Mouse (Mus musculus) hindbrain, embryonic 16.5 days (tissue): Measurements from ENCODE around the gene Psg16. TPM values are rescaled to one million over a fixed set of nuclear protein-coding genes. Genes with fewer than 3 reads are reported as not detected.

Experiments
- ATAC-seq: fragments of 200-750 bp; cut with Nextera tagmentation; 2 replicates; pipeline ENCODE4 v1.8.0; 2017; ENCODE audit warnings: moderate TSS enrichment, moderate library complexity
- H3K27ac ChIP-seq: fragments of 300-500 bp; sonication (generic); 2 replicates; pipeline ENCODE4 v1.5.1; 2014; ENCODE audit warnings: low read depth, mild to moderate bottlenecking, control low read depth, low read length, moderate library complexity
- H3K27me3 ChIP-seq: fragments of 300-500 bp; sonication (generic); replicated peaks from 2 replicates; pipeline ENCODE4 v1.6.1; 2014; ENCODE audit warnings: low read length; ENCODE audit not compliant: control insufficient read depth, insufficient read depth
- H3K36me3 ChIP-seq: fragments of 300-500 bp; sonication (generic); 2 replicates; pipeline ENCODE4 v1.6.1; 2014; ENCODE audit warnings: mild to moderate bottlenecking, low read length, moderate library complexity, mixed read lengths; ENCODE audit not compliant: control insufficient read depth, insufficient read depth
- H3K4me1 ChIP-seq: fragments of 300-500 bp; sonication (generic); 2 replicates; pipeline ENCODE4 v1.6.1; 2014; ENCODE audit warnings: low read depth, low read length; ENCODE audit not compliant: control insufficient read depth, insufficient read depth
- H3K4me2 ChIP-seq: fragments of 300-500 bp; sonication (generic); 2 replicates; pipeline ENCODE4 v1.6.1; 2014; ENCODE audit warnings: mild to moderate bottlenecking, low read length, control low read depth, moderate library complexity
- H3K4me3 ChIP-seq: fragments of 300-500 bp; sonication (generic); 2 replicates; pipeline ENCODE4 v1.5.1; 2014; ENCODE audit warnings: mild to moderate bottlenecking, low read length, control low read depth, moderate library complexity
- H3K9ac ChIP-seq: fragments of 300-500 bp; sonication (generic); 2 replicates; pipeline ENCODE4 v1.6.1; 2014; ENCODE audit warnings: low read depth, mild to moderate bottlenecking, control low read depth, low read length, moderate library complexity
- H3K9me3 ChIP-seq: fragments of 300-500 bp; sonication (generic); 2 replicates; pipeline ENCODE4 v1.6.1; 2014; ENCODE audit warnings: mild to moderate bottlenecking, low read length, moderate library complexity; ENCODE audit not compliant: control insufficient read depth
- WGBS: fragments of 180-500 bp; shearing (Covaris S2); extraction: QIAGEN DNeasy Blood & Tissue Kit; methylation state at CpG from one replicate; pipeline ENCODE4 v1.1.7; 2014; 5-methylcytosine and 5-hydroxymethylcytosine counted together
- polyA plus RNA-seq: library from polyadenylated mRNA; unstranded; fragments of >200 nt; fragmentation: Nextera tagmentation; extraction: Ambion mirVana; gene quantifications from 2 replicates; pipeline ENCODE4 v1.2.1, GENCODE M21; 2015

The Psg16 gene
- polyA plus RNA-seq, 1 experiment from 2014 or later = 5.6 TPM

DNA sequence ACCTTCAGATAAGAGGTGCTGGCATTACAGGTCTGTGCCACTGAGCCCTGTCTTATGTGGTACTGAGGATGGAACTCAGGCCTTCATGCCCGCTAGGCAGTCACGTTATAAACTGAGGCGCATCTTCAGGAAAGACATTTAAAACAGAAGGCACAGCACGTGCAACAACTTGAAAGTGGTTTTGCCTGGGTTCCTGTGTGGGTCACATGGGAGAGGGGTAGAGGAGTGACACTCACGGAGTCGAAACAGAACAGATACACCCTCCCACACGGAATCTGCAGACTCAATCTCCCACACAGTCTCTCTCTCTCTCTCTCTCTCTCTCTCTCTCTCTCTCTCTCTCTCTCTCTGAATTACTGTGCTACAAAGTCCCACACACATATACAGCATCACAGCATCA lies 43.6 kb upstream of the Psg16 start:
- Histone ChIP-seq H3K4me3 (no peak overlapping the region), H3K9me3 (no peaks in the 10 kb centered on the region), H3K36me3 (no peaks in the 10 kb centered on the region), H3K9ac (no peak overlapping the region), H3K4me1 (peaks cover 14% of the 10 kb centered on the region), H3K27me3 (no peaks in the 10 kb centered on the region; the same call in 1 of the 2 replicates), H3K27ac (no peak overlapping the region), H3K4me2 (no peak overlapping the region)
- 80% methylated on average over 7 of the region's 7 CpGs for WGBS
- no peak for ATAC-seq

DNA sequence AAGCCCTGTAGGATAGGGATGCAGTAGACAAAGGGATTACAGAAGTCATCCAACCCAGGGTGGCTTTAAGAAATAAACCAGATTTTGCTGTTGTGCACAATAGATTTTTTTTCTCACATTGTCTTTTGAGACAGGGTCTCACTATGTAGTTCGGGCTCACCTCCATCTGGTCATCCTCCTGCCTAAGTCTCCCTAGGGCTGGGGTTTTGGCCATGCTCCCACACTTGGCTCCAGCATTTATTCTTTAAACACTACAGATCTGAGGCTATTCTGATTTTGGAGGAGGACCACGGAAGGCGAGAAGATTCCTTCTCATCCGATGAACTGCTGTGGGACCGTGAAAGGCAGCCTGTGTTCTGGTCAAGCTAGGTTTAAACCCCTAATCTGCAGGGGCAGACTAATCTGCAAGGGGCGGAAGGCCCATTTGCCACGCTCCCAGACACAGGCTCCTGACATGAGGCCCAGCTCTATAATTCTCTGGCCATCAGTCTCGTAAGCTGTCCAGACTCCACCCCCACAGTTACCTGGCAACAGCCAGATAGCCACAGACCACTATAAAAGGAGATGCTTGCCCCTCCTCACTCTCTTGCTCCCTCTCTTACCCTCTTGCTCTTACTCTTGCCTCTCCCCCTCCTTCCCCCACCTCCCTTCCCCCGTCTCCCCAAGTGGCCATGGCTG lies 35.7 kb upstream of the Psg16 start:
- peak; percentile 71 for ATAC-seq
- Histone ChIP-seq H3K27me3 (no peaks in the 10 kb centered on the region), H3K27ac (peak overlapping the region; percentile 34; the same call in 1 of the 2 replicates), H3K9me3 (no peaks in the 10 kb centered on the region), H3K4me2 (no peak overlapping the region), H3K9ac (no peak overlapping the region), H3K4me3 (no peak overlapping the region), H3K36me3 (no peaks in the 10 kb centered on the region), H3K4me1 (no peaks in the 10 kb centered on the region)
- WGBS = 33% methylated on average over 9 of the region's 9 CpGs

DNA sequence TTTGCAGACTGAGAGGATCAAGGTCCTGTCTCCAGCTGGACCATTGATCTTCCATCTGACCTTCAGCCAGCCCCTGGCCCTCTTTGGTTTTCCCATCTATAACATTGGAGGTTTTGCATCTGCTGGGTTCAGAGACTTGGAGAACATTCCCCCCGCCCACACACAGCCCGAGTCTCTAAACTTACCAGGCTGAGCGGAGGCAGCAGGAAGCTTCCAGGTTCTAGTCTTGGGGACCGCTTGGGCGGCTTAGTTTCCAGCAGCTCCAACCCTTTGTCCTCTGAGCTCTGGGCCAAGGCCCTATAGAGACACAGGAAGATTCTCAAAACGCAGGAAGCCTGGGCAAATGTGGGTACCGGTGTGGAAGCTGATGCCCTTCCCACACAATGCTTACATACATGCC lies 34.5 kb upstream of the Psg16 start:
- H3K27me3 ChIP-seq = no peaks in the 10 kb centered on the region
- H3K9me3 ChIP-seq = no peaks in the 10 kb centered on the region
- no peak for ATAC-seq
- 88% methylated on average over 7 of the region's 7 CpGs for WGBS
- no peaks in the 10 kb centered on the region for H3K4me1 ChIP-seq
- no peak overlapping the region for H3K4me2 ChIP-seq
- H3K9ac ChIP-seq = no peak overlapping the region
- peaks cover 2% of the 10 kb centered on the region; the same call in 1 of the 2 replicates for H3K36me3 ChIP-seq
- no peak overlapping the region for H3K4me3 ChIP-seq
- no peak overlapping the region for H3K27ac ChIP-seq

DNA sequence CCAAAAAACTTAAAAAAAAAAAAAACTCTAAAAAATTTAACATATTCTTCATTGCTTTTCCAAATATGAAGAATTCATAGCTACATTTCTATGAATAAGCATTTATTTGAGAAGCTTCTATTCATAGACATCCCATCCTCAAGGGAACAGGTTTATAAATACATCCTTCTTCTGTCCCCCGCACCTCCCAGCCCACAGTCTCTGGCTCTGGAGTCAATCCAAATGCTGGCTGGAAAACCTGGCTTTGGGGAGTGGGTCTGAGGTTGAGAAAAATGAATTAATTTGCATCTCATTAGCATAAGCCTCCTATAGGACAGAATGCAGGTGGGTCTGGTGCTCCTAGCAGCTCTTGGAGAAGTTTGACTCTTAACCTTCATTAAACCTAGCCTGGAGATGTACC lies 28.1 kb upstream of the Psg16 start:
- peaks cover 2% of the 10 kb centered on the region; the same call in 1 of the 2 replicates for H3K36me3 ChIP-seq
- ATAC-seq = no peak
- H3K9me3 ChIP-seq = no peaks in the 10 kb centered on the region
- H3K4me3 ChIP-seq = no peak overlapping the region
- no peak overlapping the region for H3K4me2 ChIP-seq
- no peak overlapping the region for H3K27ac ChIP-seq
- no peaks in the 10 kb centered on the region for H3K27me3 ChIP-seq
- no peaks in the 10 kb centered on the region for H3K4me1 ChIP-seq
- H3K9ac ChIP-seq = no peak overlapping the region
- 47% methylated on average over 1 of the region's 1 CpGs for WGBS

DNA sequence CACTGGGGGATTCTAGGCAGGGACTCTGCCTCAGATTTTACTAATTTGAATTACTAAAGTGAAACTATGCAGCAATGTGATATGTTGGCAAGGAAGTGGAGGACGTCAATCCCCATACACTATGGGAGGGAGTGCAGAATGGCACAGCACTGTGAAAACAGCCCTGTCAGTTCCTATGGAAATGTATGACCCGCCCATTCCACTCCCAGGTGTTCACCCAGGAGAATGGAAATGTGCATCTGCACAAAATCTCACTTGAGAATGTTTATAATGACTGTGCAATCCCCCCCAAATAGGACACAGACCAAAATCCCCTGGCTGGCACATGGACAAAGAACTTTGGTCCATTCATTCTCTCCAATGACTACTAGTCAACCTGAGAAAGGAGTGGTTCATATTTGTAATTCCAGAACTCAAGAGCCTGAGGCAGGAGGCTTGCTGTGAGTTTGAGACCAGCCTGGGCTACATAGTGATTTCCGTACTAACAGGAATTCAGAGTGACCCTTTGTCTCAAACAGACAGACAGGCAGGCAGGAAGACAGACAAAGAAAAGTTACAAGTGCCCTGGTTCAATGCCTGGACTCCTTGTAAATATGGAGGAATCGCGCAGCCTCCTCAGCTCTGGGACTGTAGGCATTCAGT lies 26.7 kb upstream of the Psg16 start:
- Histone ChIP-seq H3K27ac (no peak overlapping the region), H3K27me3 (no peaks in the 10 kb centered on the region), H3K36me3 (peaks cover 2% of the 10 kb centered on the region; the same call in 1 of the 2 replicates), H3K4me2 (no peak overlapping the region), H3K4me3 (no peak overlapping the region), H3K4me1 (no peaks in the 10 kb centered on the region), H3K9ac (no peak overlapping the region), H3K9me3 (no peaks in the 10 kb centered on the region)
- ATAC-seq = no peak
- 86% methylated on average over 5 of the region's 5 CpGs for WGBS

DNA sequence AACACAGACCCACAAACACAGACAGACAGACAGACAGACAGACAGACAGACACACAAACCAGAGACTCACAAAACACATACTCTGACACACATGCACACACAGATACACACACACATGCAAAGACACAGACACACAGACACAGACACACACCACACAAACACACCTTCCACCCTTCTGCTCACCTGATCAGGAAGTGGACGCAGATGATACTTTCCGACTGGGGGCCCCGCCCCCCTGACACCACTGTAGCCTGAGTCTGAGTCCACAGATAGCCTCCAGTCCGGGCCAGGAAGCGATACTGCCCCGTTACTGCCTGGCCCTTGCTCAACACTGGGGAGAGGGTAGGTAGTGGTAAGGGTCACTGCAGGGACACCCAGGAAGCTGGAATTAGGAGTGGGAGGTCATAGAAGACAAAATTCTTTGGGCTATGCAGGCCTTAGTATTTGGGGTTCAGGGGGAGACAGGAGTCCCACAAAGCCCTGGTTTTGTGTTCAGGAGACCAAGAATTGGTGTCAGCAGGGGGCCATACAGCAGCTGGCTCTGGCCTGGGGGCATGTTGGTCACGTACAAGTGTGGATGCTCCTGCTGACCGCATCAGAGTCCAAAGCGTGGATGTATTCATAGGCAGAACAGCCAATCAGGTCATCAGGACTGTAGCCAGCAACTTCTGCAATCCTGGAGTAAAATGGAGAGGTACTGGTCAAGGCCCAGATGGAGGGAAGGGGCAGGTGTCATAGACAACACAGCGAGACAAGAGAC lies 25.2 kb upstream of the Psg16 start:
- Histone ChIP-seq H3K36me3 (peaks cover 2% of the 10 kb centered on the region; the same call in 1 of the 2 replicates), H3K9me3 (no peaks in the 10 kb centered on the region), H3K4me3 (no peak overlapping the region), H3K4me1 (no peaks in the 10 kb centered on the region), H3K27ac (no peak overlapping the region), H3K27me3 (no peaks in the 10 kb centered on the region), H3K4me2 (no peak overlapping the region), H3K9ac (no peak overlapping the region)
- ATAC-seq = no peak
- WGBS = 84% methylated on average over 10 of the region's 10 CpGs

DNA sequence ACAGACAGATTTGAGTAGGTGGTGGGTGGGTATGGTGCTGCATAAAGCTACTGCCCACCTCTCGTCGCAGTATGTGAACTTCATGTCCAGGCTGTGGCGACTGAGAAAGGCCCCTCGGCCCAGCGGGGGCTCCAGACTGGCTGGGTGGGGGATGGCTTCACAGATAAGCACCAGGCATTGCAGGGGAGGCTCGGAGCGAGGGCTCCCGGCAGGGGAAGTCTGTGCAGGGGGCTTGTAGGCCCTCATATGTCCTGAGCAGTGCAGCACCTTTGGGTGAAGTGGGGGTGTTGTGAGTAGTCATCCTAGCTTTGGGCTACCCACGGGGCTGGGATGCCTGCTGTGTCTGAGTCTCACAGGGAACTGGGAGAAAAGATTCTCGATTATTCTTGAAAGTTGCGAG lies 23.3 kb upstream of the Psg16 start:
- Histone ChIP-seq H3K4me3 (no peak overlapping the region), H3K36me3 (no peaks in the 10 kb centered on the region), H3K9ac (no peak overlapping the region), H3K27ac (no peak overlapping the region), H3K4me2 (no peak overlapping the region), H3K9me3 (no peaks in the 10 kb centered on the region), H3K27me3 (no peaks in the 10 kb centered on the region), H3K4me1 (no peaks in the 10 kb centered on the region)
- WGBS = 67% methylated on average over 11 of the region's 11 CpGs
- ATAC-seq = no peak

DNA sequence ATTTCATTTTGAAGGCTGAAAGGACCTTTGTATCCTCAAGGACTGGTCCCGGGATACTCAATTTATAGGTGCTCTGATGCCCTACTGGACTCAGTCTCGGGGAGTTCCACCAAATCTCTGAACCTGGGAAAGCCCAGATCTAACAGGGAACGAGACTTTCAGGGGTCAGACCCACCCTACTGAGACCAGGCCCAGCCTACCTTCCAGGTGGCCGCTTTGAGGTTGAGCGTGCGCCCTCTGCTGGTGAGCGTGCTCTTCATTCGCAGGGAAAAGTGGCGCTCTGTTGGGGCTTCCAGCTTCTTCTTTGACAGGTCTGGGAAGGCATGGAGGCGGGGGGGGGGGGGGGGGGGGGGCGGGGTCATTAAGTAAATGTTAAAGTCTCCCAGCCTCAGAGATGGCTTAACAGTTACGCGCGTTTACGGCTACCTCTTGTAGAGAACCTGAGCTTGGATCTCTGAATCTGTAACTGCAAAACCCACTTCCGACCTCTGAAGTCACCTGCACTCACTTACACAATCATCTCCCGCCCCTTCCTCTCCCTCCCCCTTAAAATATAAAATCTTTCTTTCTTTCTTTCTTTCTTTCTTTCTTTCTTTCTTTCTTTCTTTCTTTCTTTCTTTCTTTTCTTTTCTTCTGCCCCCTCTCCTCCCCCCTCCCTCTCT lies 22.8 kb upstream of the Psg16 start:
- Histone ChIP-seq H3K4me1 (peaks cover 3% of the 10 kb centered on the region; the same call in 1 of the 2 replicates), H3K4me2 (no peak overlapping the region), H3K9me3 (no peaks in the 10 kb centered on the region), H3K4me3 (no peak overlapping the region), H3K9ac (no peak overlapping the region), H3K36me3 (no peaks in the 10 kb centered on the region), H3K27me3 (no peaks in the 10 kb centered on the region), H3K27ac (no peak overlapping the region)
- 10% methylated on average over 14 of the region's 17 CpGs for WGBS
- ATAC-seq = no peak
